Mouse (Mus musculus): ENCODE data around the gene Ttll3. TPM values are rescaled to one million over a fixed set of nuclear protein-coding genes. Genes with fewer than 3 reads are reported as not detected.

Gene Ttll3
- total RNA-seq, 2 experiments from 2014 or later: 3.4 to 4.6 TPM

DNA sequence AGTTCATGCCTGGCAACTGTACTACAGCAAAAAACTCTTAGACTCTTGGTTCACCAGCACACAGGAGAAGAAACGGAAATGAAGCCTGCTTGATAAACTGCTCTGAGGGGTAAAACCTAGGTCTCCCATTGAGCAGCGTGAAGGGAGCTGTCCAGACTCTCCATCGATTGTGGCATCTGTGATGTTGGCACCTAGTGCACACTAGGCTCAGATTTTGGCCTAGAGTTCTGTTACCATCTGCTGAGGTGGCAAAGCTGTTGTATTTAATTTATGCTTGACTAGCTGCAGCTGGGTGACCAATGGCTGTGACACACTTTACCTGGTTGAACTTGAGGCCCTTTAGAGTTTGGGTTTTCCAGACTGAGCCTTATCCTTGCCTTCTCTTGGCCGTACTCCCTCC is 58.6 kb downstream of the Ttll3 start:
- DNase-seq (ENCODE audit: low spot score in 2 of 2): no peak

DNA sequence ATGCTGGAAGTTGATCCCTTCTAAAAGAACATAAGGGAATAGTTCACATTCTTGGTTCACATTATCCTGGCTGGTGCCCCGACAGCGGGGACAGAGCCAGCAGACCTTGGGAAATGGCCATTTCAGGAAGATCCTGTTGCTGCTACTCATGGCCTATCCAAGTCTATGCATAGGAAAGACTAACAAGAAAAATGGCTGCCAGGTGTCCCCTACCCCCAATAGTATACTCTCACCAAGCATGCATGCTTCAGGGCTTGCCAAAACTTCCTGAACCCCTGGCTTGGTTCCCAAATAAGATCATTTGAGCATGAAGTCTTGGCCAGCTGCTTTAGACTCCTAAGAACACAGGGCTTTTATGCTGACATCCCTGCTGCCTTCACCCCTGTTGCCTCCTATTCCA is 62.8 kb downstream of the Ttll3 start:
- DNase-seq (ENCODE audit: low spot score in 2 of 2): peak in 1 of 2 experiments; percentile 28

DNA sequence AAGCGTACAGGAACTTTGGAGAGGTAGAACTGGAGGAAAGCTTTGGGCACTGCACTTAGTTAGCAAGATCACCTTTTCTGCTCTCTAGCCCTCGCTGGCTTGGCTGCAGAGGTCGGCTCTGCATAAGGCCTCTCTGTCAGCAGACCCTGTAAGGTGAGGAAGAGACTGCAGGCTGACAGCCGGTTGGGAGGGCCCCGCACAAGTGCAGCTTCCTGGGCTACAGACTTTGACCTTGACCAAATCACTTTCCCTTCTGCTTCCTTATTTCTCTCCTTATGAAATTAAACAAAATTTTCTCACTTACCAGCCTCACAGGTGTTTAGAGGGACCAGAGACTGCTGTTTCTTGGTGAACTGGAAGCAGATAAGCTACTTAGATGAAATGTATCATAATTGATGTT is 65.9 kb downstream of the Ttll3 start:
- no peak for DNase-seq (ENCODE audit: low spot score in 2 of 2)

DNA sequence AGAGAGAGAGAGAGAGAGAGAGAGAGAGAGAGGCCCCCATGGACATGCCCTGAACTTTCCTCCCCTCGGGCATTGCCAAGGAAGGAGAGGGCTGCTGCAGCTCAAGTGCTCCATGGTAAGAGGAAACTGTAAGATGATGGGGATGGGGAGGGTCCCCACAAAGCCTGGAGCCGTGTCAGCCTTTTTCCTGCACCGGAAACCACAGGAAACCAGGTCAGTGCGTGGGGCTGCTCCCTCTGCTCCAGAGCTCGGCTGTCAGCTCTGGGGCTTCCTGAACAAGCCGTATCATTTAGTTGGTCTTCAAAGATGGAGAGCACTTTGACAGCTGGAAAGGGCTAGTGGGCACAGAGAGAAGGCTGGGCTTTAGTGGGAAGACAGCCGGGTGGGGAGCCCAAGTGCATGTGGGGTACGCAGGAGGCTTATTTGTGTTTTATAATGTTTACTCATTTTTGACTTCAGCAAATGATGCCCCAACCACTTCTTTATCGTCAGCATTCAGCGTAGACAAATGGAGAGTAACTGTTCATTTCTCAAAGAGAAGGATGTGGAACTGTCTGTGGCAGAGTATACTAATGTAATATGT is 69.0 kb downstream of the Ttll3 start, which contains the start of gene Il17re:
Il17re (plus strand) TSS at position 533 of the 583 bp plus-strand sequence.
- no peak for DNase-seq (ENCODE audit: low spot score in 2 of 2)

DNA sequence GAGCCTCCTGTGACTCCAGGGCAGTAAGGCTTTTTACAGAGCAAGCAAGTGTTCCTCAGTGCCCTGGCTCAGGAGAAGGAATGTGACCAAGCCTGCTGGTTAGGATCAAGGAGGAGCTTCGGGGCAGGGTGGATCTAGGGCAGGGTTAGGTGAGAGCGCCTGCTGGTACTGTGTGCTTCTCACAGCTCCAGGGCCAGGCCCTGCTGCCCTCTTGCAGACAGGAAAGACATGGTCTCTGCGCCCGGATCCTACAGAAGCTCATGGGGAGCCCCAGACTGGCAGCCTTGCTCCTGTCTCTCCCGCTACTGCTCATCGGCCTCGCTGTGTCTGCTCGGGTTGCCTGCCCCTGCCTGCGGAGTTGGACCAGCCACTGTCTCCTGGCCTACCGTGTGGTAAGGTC is 69.6 kb downstream of the Ttll3 start:
- DNase-seq (ENCODE audit: low spot score in 2 of 2): no peak

DNA sequence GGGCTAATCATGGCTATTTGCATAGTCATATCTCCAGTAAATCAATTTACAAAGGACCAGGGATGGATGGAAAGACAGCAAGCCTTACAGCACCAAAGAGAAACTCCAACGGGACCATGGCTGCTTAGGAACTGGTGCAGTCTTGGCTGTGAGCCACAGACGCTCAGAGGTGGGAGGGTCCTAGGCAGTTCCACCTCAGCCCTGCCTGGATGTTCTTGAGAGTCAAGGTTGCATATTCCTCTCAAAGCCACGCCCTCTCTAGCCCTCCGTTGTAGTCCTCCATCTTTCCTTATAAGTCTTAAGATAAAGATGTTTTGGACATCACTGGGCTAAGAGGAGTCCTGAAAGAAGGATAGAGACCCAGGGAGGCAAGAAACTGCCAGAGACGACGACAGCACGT is 75.0 kb downstream of the Ttll3 start:
- no peak for DNase-seq (ENCODE audit: low spot score in 2 of 2)

Small RNA genes lying within 50 kb of the gene (microRNA-seq; reads per million reads assigned to microRNA genes)
- gene Gm24387: not detected

Other genes starting within 250 kb of the Ttll3 start
- 1 to 10 TPM in 1 of 2 experiments, under 1 TPM in 1; 0.91 to 1.0 TPM for gene Lhfpl4, start 193.9 kb upstream of the Ttll3 start, total RNA-seq (2021)
- gene Mtmr14, start 151.4 kb upstream of the Ttll3 start, total RNA-seq (2021): 10 to 100 TPM; 15.5 to 16.9 TPM
- under 1 TPM in 1 of 2 experiments, not detected in 1; 0.36 TPM for gene Cpne9, start 107.0 kb upstream of the Ttll3 start, total RNA-seq (2021)
- 10 to 100 TPM; 20.9 to 25.5 TPM for gene Brpf1, start 82.1 kb upstream of the Ttll3 start, total RNA-seq (2021)
- gene Ogg1, start 62.3 kb upstream of the Ttll3 start, total RNA-seq (2021): 10 to 100 TPM in 1 of 2 experiments, 1 to 10 TPM in 1; 7.8 to 10.1 TPM
- gene Camk1, start 45.3 kb upstream of the Ttll3 start, total RNA-seq (2021): 10 to 100 TPM; 47.5 to 49.5 TPM
- gene Tada3, start 11.4 kb upstream of the Ttll3 start, total RNA-seq (2021): 10 to 100 TPM; 30.0 to 32.3 TPM
- gene Arpc4, start 11.1 kb upstream of the Ttll3 start, total RNA-seq (2021): 100 to 1,000 TPM; 130 to 134 TPM
- 10 to 100 TPM; 12.0 to 12.2 TPM for gene Rpusd3, start 30.1 kb downstream of the Ttll3 start, total RNA-seq (2021)
- 10 to 100 TPM; 12.4 to 25.1 TPM for gene Cidec, start 46.5 kb downstream of the Ttll3 start, total RNA-seq (2021)
- 10 to 100 TPM; 34.7 to 39.8 TPM for gene Jagn1, start 53.3 kb downstream of the Ttll3 start, total RNA-seq (2021)
- under 1 TPM; 0.52 to 0.88 TPM for gene Il17re, start 69.2 kb downstream of the Ttll3 start, total RNA-seq (2021)
- gene Il17rc, start 82.2 kb downstream of the Ttll3 start, total RNA-seq (2021): 10 to 100 TPM in 1 of 2 experiments, 1 to 10 TPM in 1; 9.5 to 11.0 TPM
- 10 to 100 TPM; 38.7 to 45.2 TPM for gene Creld1, start 94.0 kb downstream of the Ttll3 start, total RNA-seq (2021)
- under 1 TPM; 0.13 to 0.15 TPM for gene Prrt3, start 112.7 kb downstream of the Ttll3 start, total RNA-seq (2021)
- 10 to 100 TPM; 50.9 to 54.5 TPM for gene Emc3, start 142.4 kb downstream of the Ttll3 start, total RNA-seq (2021)
- 1 to 10 TPM; 4.8 to 5.3 TPM for gene Fancd2, start 142.4 kb downstream of the Ttll3 start, total RNA-seq (2021)
- gene Fancd2os, start 211.5 kb downstream of the Ttll3 start, total RNA-seq (2021): not detected
- 10 to 100 TPM; 96.6 to 98.6 TPM for gene Brk1, start 215.5 kb downstream of the Ttll3 start, total RNA-seq (2021)
- gene Vhl, start 234.7 kb downstream of the Ttll3 start, total RNA-seq (2021): 10 to 100 TPM; 16.1 to 20.1 TPM
- 10 to 100 TPM in 1 of 2 experiments, 1 to 10 TPM in 1; 9.5 to 10.7 TPM for gene Irak2, start 249.2 kb downstream of the Ttll3 start, total RNA-seq (2021)

All from gastrocnemius, postnatal 4 days (tissue).